Mouse (Mus musculus) midbrain, postnatal 0 days (tissue): Measurements from ENCODE around the gene Rassf1. TPM values are rescaled to one million over a fixed set of nuclear protein-coding genes. Genes with fewer than 3 reads are reported as not detected.
A peak's percentile ranks its signal among the peaks of the same experiment; 100 is the strongest.

Source experiments
- ATAC-seq: fragments of 200-750 bp; cut with Nextera tagmentation; 2 replicates; pipeline ENCODE4 v1.8.0; 2017; ENCODE audit warnings: moderate number of reproducible peaks, mild to moderate bottlenecking, moderate TSS enrichment, moderate library complexity; ENCODE audit not compliant: low FRiP score
- DNase-seq: peaks from one replicate; pipeline ENCODE4 v3.0.0-alpha.2; 2015; ENCODE audit warnings: low spot score
- H3K27ac ChIP-seq: fragments of 300-500 bp; sonication (generic); 2 replicates; pipeline ENCODE4 v1.5.1; 2014; ENCODE audit warnings: low read depth, mild to moderate bottlenecking, low read length, mixed read lengths
- H3K27me3 ChIP-seq: fragments of 300-500 bp; sonication (generic); 2 replicates; pipeline ENCODE4 v1.6.1; 2014; ENCODE audit warnings: low read length, control low read depth, mixed read lengths; ENCODE audit not compliant: insufficient read depth
- H3K36me3 ChIP-seq: fragments of 300-500 bp; sonication (generic); 2 replicates; pipeline ENCODE4 v1.6.1; 2014; ENCODE audit warnings: low read length, control low read depth, mixed read lengths; ENCODE audit not compliant: insufficient read depth
- H3K4me1 ChIP-seq: fragments of 300-500 bp; sonication (generic); 2 replicates; pipeline ENCODE4 v1.6.1; 2014; ENCODE audit warnings: mild to moderate bottlenecking, control low read depth, antibody characterized with exemption, low read length, mixed read lengths; ENCODE audit not compliant: insufficient read depth
- H3K4me2 ChIP-seq: fragments of 300-500 bp; sonication (generic); 2 replicates; pipeline ENCODE4 v1.6.1; 2014; ENCODE audit warnings: low read depth, mild to moderate bottlenecking, low read length, mixed read lengths; ENCODE audit not compliant: poor library complexity, severe bottlenecking
- H3K4me3 ChIP-seq: fragments of 300-500 bp; sonication (generic); 2 replicates; pipeline ENCODE4 v1.5.1; 2014; ENCODE audit warnings: low read depth, mild to moderate bottlenecking, low read length, moderate library complexity
- H3K9ac ChIP-seq: fragments of 300-500 bp; sonication (generic); replicated peaks from 2 replicates; pipeline ENCODE4 v1.6.1; 2014; ENCODE audit warnings: mild to moderate bottlenecking, low read length, moderate library complexity, mixed read lengths; ENCODE audit not compliant: poor library complexity, severe bottlenecking
- H3K9me3 ChIP-seq: fragments of 300-500 bp; sonication (generic); 2 replicates; pipeline ENCODE4 v1.6.1; 2016; ENCODE audit warnings: low read length, control low read depth
- CTCF ChIP-seq: IDR thresholded peaks from 2 replicates; pipeline ENCODE4 v1.5.1; 2016; ENCODE audit warnings: antibody characterized with exemption, mild to moderate bottlenecking
- WGBS: fragments of 180-500 bp; shearing (Covaris S2); extraction: QIAGEN DNeasy Blood & Tissue Kit; methylation state at CpG from one replicate; pipeline ENCODE4 v1.1.7; 2014; 5-methylcytosine and 5-hydroxymethylcytosine counted together
- polyA plus RNA-seq: library from polyadenylated mRNA; unstranded; fragments of >200 nt; fragmentation: Nextera tagmentation; extraction: Ambion mirVana; gene quantifications from 2 replicates; pipeline ENCODE4 v1.2.1, GENCODE M21; 2015
- total RNA-seq: library from RNA; depleted of rRNA; stranded (reverse); fragments of >200 nt; gene quantifications from 2 replicates; pipeline ENCODE4 v1.2.3, GENCODE M21; 2014

Gene Rassf1
- total and polyA plus RNA-seq, 2 experiments from 2014 or later: 21.1 to 33.4 TPM

- Histone ChIP-seq H3K9ac (peak within 1 kb of the TSS; percentile 77), H3K27me3 (no peaks in the 10 kb centered on the region), H3K9me3 (no peaks in the 10 kb centered on the region), H3K27ac (peak within 1 kb of the TSS; percentile 80), H3K4me2 (peak within 1 kb of the TSS; percentile 80), H3K36me3 (peaks cover 23% of the 10 kb centered on the region), H3K4me3 (peak within 1 kb of the TSS; percentile 76), H3K4me1 (peaks cover 28% of the 10 kb centered on the region)
- no peak for ATAC-seq
- WGBS: 8% methylated on average over 18 of the region's 18 CpGs
- 0 out of 2 replicates have a peak, but pooled peaks have one; percentile 8 for TF ChIP-seq CTCF
- DNase-seq: no peak
Observed at GRCm38 (mm10) chr9:107567702-107568319, 16.5 kb downstream of the Rassf1 start, which contains the start of gene Hyal2. Gene Hyal2 (plus strand): TSS chr9:107567945.

- H3K27me3 ChIP-seq: no peaks in the 10 kb centered on the region
- DNase-seq: peak; percentile 93
- peak overlapping the region; percentile 76 for H3K4me3 ChIP-seq
- peaks cover 23% of the 10 kb centered on the region for H3K36me3 ChIP-seq
- TF ChIP-seq CTCF: no peak
- peak; percentile 85 for ATAC-seq
- peaks cover 26% of the 10 kb centered on the region for H3K4me1 ChIP-seq
- H3K4me2 ChIP-seq: peak overlapping the region; percentile 80
- peak overlapping the region; percentile 80 for H3K27ac ChIP-seq
- under 1% methylated on average over 41 of the region's 41 CpGs for WGBS
- peak overlapping the region; percentile 77 for H3K9ac ChIP-seq
- no peaks in the 10 kb centered on the region for H3K9me3 ChIP-seq
Observed at GRCm38 (mm10) chr9:107568331-107569261, 17.2 kb downstream of the Rassf1 start.

GRCm38 (mm10) chr9:107569270-107569669 is 17.9 kb downstream of the Rassf1 start:
- H3K36me3 ChIP-seq: peaks cover 23% of the 10 kb centered on the region
- H3K9me3 ChIP-seq: no peaks in the 10 kb centered on the region

GRCm38 (mm10) chr9:107570016-107570415 is 18.7 kb downstream of the Rassf1 start:
- WGBS: 47% methylated on average over 13 of the region's 13 CpGs
- peak overlapping the region; percentile 76 for H3K4me3 ChIP-seq
- peak overlapping the region; percentile 77 for H3K9ac ChIP-seq
- peak overlapping the region; percentile 80; the same call in 1 of the 2 replicates for H3K27ac ChIP-seq
- H3K9me3 ChIP-seq: no peaks in the 10 kb centered on the region
- H3K4me2 ChIP-seq: peak overlapping the region; percentile 80
- no peak for DNase-seq
- no peaks in the 10 kb centered on the region for H3K27me3 ChIP-seq
- no peak for ATAC-seq
- TF ChIP-seq CTCF: no peak
- peaks cover 20% of the 10 kb centered on the region for H3K4me1 ChIP-seq
- peaks cover 21% of the 10 kb centered on the region for H3K36me3 ChIP-seq

More at GRCm38 (mm10) chr9:107569270-107569669, 17.9 kb downstream of the Rassf1 start:
- Histone ChIP-seq H3K4me1 (peaks cover 20% of the 10 kb centered on the region), H3K4me3 (peak overlapping the region; percentile 76), H3K4me2 (peak overlapping the region; percentile 80), H3K27ac (peak overlapping the region; percentile 80), H3K9ac (peak overlapping the region; percentile 77), H3K27me3 (no peaks in the 10 kb centered on the region)
- no peak for TF ChIP-seq CTCF
- under 1% methylated on average over 20 of the region's 23 CpGs for WGBS
- DNase-seq (no peak), ATAC-seq (peak; percentile 31)

- no peak for TF ChIP-seq CTCF
- H3K9ac ChIP-seq: no peak overlapping the region
- peak overlapping the region; percentile 80; the same call in 1 of the 2 replicates for H3K4me2 ChIP-seq
- ATAC-seq (no peak), DNase-seq (no peak)
- no peak overlapping the region; the same call in 1 of the 2 replicates for H3K4me3 ChIP-seq
- 94% methylated on average over 21 of the region's 21 CpGs for WGBS
- H3K27ac ChIP-seq: no peak overlapping the region
- peaks cover 20% of the 10 kb centered on the region for H3K4me1 ChIP-seq
- peaks cover 15% of the 10 kb centered on the region for H3K36me3 ChIP-seq
- H3K9me3 ChIP-seq: no peaks in the 10 kb centered on the region
- no peaks in the 10 kb centered on the region for H3K27me3 ChIP-seq
Observed at GRCm38 (mm10) chr9:107570845-107571244, 19.5 kb downstream of the Rassf1 start.
